Mouse (Mus musculus) G1E (cell line): Measurements from ENCODE around the gene Lrrfip1. TPM values are rescaled to one million over a fixed set of nuclear protein-coding genes. Genes with fewer than 3 reads are reported as not detected.

Experiments used
- ATAC-seq: 2 replicates; pipeline ENCODE4 v1.8.0; 2016; ENCODE audit warnings: mild to moderate bottlenecking; ENCODE audit not compliant: insufficient number of reproducible peaks, poor library complexity, low FRiP score, severe bottlenecking; ENCODE audit errors: extremely low read depth
- DNase-seq: peaks from one replicate; pipeline ENCODE4 v3.0.0; 2012; ENCODE audit warnings: low spot score
- H3K27me3 ChIP-seq: 2 replicates; pipeline ENCODE4 v1.6.1; 2012; ENCODE audit warnings: mild to moderate bottlenecking, low read length, inconsistent platforms; ENCODE audit not compliant: insufficient read depth
- H3K36me3 ChIP-seq: replicated peaks from 2 replicates; pipeline ENCODE3; 2012; ENCODE audit warnings: mild to moderate bottlenecking, inconsistent platforms
- H3K4me1 ChIP-seq: 2 replicates; pipeline ENCODE4 v1.6.1; 2012; ENCODE audit warnings: low read depth, low read length, inconsistent platforms, mixed read lengths; ENCODE audit not compliant: insufficient read depth
- H3K4me3 ChIP-seq: 2 replicates; pipeline ENCODE4 v1.5.1; 2012; ENCODE audit warnings: low read depth, mild to moderate bottlenecking, inconsistent platforms, low read length, moderate library complexity, mixed read lengths
- H3K9me3 ChIP-seq: replicated peaks from 2 replicates; pipeline ENCODE4 v1.6.1; 2012; ENCODE audit warnings: inconsistent platforms
- CTCF ChIP-seq: IDR thresholded peaks from 2 replicates; pipeline ENCODE4 v1.5.1; 2012; ENCODE audit warnings: low read depth, low read length, inconsistent platforms, mixed read lengths
- GATA1 ChIP-seq: IDR thresholded peaks from 2 replicates; pipeline ENCODE4 v1.6.1; 2012; ENCODE audit warnings: borderline replicate concordance, low read length, inconsistent platforms, mixed read lengths
- GATA2 ChIP-seq: IDR thresholded peaks from 2 replicates; pipeline ENCODE4 v1.6.1; 2012; ENCODE audit warnings: low read depth, low read length, inconsistent platforms, borderline replicate concordance
- POLR2AphosphoS5 ChIP-seq: IDR thresholded peaks from 2 replicates; pipeline ENCODE4 v1.6.1; 2012; ENCODE audit warnings: low read depth, low read length, inconsistent platforms; ENCODE audit not compliant: insufficient replicate concordance
- TAL1 ChIP-seq: conservative IDR thresholded peaks from 2 replicates; pipeline ENCODE4 v1.6.1; 2012; ENCODE audit warnings: low read depth, low read length, inconsistent platforms, mixed read lengths
- polyA plus RNA-seq: library from polyadenylated mRNA; stranded (reverse); fragments of >175 nt; gene quantifications from 2 replicates; pipeline ENCODE4 v1.2.3, GENCODE M21; 2012
- total RNA-seq, 2 experiments: library from RNA; stranded (forward) in 1 of 2; stranded (reverse) in 1 of 2; fragments of 200-1000 nt in 1 of 2; fragments of >200 nt in 1 of 2; fragmentation: Nextera tagmentation in 1 of 2; gene quantifications; 2 replicates each; pipeline ENCODE4 v1.2.3; 2014 to 2017

The Lrrfip1 gene
- total and polyA plus RNA-seq, 3 experiments: 0.22 TPM; not detected in 2

DNA sequence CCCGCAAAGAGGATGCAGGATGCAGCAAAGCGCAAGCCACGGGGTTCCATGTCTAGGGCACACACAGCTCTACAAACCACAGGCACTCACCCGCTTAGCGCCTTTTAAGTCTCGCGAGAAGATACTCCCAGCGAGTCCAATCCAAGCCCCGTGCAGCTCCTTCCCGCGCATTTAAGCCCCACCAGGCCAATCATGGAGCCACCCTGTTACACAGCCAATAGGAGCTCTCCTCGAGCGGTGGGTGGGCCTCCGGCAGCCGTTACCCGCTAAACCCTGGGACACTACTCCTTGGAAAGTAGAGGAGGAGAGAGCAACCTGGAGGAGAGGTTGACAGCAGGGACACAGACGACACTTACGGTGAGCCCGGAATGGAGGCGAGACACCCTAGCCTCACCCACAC lies 146.3 kb downstream of the Lrrfip1 start, which contains the start of gene Rbm44:
Gene Rbm44, plus strand, starts transcription at position 277 of the 400 bp plus-strand sequence.
- Histone ChIP-seq H3K9me3 (peaks cover 8% of the 10 kb centered on the region), H3K4me1 (no peaks in the 10 kb centered on the region), H3K36me3 (no peaks in the 10 kb centered on the region), H3K27me3 (no peaks in the 10 kb centered on the region), H3K4me3 (no peak within 1 kb of the TSS)
- DNase-seq (no peak), ATAC-seq (no peak)
- no peak for TF ChIP-seq CTCF
- TF ChIP-seq GATA1: no peak
- no peak for TF ChIP-seq GATA2
- TF ChIP-seq TAL1: no peak
- TF ChIP-seq POLR2AphosphoS5: no peak

DNA sequence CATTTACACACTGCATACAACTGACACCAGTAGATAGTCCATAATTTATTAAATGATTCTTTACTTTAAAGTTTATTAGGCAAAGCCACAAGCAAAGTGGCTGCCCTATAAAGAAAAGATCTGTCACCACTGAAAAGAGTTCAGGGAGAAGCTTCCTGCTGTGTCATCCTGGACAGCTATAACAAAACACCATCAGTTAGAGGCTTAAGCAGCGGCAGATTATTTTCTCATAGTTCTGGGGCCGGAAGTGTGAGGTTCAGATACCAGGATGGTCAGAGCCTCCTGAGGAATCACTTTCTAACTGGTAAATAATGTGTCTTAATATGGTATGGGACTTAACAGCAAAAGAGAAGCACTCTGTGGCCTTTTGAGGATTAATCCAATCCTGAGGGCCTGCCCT lies 153.0 kb downstream of the Lrrfip1 start:
- Histone ChIP-seq H3K27me3 (no peaks in the 10 kb centered on the region), H3K4me3 (no peak overlapping the region), H3K36me3 (no peaks in the 10 kb centered on the region), H3K9me3 (no peaks in the 10 kb centered on the region), H3K4me1 (no peaks in the 10 kb centered on the region)
- ATAC-seq (no peak), DNase-seq (no peak)
- TF ChIP-seq CTCF (no peak), POLR2AphosphoS5 (no peak), TAL1 (no peak), GATA1 (no peak), GATA2 (no peak)

DNA sequence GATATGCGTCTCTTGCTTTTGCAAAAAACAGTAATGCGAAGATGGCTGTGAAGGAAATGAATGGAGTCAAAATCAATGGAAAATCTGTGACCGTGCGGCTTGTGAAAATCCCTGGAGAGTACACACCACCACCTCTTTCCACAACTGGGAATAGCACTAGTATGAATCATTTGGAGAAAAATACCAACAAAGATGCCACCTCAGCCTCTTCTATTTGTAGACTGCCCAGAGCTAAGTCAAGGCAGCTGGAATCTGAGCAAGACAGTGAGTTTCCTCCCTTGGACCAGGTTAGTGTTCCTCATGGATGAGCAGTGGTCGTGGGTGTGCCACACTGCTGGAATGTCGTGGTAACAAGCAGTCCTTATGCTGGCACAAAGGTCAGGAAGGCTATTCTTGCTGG lies 168.3 kb downstream of the Lrrfip1 start:
- Histone ChIP-seq H3K27me3 (no peaks in the 10 kb centered on the region), H3K4me1 (no peaks in the 10 kb centered on the region), H3K9me3 (no peaks in the 10 kb centered on the region), H3K4me3 (no peak overlapping the region), H3K36me3 (no peaks in the 10 kb centered on the region)
- DNase-seq: no peak
- no peak for TF ChIP-seq GATA1
- TF ChIP-seq TAL1: no peak
- no peak for TF ChIP-seq POLR2AphosphoS5
- no peak for TF ChIP-seq CTCF
- TF ChIP-seq GATA2: no peak
- ATAC-seq: no peak

DNA sequence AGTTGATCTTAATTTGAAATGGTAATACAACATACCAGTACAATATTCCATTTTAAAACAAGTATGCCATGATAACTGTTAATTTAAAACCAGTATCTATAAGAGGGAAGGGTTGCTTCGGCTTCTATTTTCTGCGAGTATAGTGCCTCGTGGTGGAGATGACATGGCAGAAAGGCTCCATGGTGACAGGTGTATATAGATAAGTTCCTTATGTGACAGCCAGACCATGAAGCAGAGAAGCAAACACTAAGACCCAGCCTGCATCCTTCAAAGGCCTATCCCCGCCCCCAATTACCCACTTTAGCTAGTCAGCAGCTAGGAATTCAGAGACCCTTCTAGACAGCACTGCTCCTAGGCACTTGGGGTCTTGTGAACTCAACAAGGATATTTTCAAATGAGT lies 170.6 kb downstream of the Lrrfip1 start:
- H3K4me1 ChIP-seq: no peaks in the 10 kb centered on the region
- no peaks in the 10 kb centered on the region for H3K27me3 ChIP-seq
- no peak overlapping the region for H3K4me3 ChIP-seq
- TF ChIP-seq GATA1 (no peak), GATA2 (no peak), CTCF (no peak), POLR2AphosphoS5 (no peak), TAL1 (no peak)
- DNase-seq (no peak), ATAC-seq (no peak)
- no peaks in the 10 kb centered on the region for H3K36me3 ChIP-seq
- no peaks in the 10 kb centered on the region for H3K9me3 ChIP-seq

DNA sequence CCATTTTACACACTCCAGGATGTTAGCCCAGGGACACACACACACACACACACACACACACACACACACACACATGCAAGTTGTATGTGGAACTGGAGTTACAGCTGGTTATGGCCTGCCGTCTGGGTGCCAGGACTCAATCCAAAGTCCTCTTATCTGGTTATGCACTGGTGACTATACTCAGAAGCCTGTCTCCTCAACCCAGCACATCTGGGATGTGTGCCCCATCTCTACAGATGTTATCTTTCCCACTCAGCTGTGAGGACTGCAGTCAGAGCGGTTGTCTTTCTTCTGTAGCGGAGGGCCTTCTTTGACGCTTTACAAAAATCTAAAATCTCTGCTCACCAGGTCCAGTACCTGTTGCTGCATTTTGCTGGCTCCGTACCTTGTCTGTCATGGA lies 176.3 kb downstream of the Lrrfip1 start:
- Histone ChIP-seq H3K9me3 (peaks cover 15% of the 10 kb centered on the region), H3K4me3 (no peak overlapping the region), H3K27me3 (no peaks in the 10 kb centered on the region), H3K36me3 (no peaks in the 10 kb centered on the region), H3K4me1 (no peaks in the 10 kb centered on the region)
- no peak for DNase-seq
- TF ChIP-seq GATA2: no peak
- no peak for TF ChIP-seq POLR2AphosphoS5
- no peak for TF ChIP-seq GATA1
- TF ChIP-seq TAL1: no peak
- no peak for TF ChIP-seq CTCF
- ATAC-seq: no peak

DNA sequence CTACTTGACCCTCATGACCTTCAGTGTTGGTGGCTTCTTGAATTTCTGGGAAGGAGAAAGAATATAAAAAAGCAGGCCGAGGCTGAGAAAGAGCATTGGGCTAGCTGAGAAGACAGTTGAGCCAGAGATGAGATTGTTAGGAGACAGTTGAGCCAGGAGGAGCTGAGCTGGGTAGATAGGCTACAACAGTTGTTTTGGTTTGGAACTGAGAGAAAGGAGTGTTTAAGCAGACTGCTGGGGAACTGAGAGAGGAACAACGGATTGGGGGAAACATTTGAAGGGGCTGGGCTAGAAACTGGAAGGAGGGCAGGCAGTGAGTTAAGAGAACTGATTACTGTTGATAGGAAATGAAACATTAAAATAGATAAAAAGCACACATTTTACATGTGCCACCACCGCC lies 177.5 kb downstream of the Lrrfip1 start:
- no peak for TF ChIP-seq CTCF
- no peak for TF ChIP-seq GATA1
- no peak for TF ChIP-seq GATA2
- no peak for TF ChIP-seq TAL1
- TF ChIP-seq POLR2AphosphoS5: no peak
- H3K9me3 ChIP-seq: peaks cover 23% of the 10 kb centered on the region
- H3K27me3 ChIP-seq: no peaks in the 10 kb centered on the region
- no peak overlapping the region for H3K4me3 ChIP-seq
- no peaks in the 10 kb centered on the region for H3K36me3 ChIP-seq
- no peaks in the 10 kb centered on the region for H3K4me1 ChIP-seq
- no peak for DNase-seq
- ATAC-seq: no peak

DNA sequence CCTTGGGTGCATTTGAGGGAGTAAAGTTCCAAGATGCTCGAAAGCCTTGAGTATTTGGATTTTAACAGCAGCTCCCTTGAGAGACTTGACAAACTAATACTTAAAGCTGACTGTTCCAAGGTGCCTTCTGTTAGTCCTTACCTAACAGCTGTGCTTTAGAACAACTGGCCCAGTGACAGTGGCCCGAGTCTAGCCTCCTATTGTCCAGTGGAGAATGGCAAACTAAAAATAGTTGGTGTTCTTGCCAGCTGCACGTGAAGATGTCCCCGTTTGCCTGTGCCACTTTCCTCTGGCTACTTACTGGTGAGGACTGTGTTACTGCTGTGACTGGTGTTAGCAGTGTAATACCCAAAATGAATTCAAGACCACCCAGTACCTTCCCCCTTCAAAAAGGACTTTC lies 178.3 kb downstream of the Lrrfip1 start:
- TF ChIP-seq POLR2AphosphoS5 (no peak), GATA2 (no peak)
- no peaks in the 10 kb centered on the region for H3K36me3 ChIP-seq
- no peak for DNase-seq
- H3K9me3 ChIP-seq: peaks cover 23% of the 10 kb centered on the region
- no peaks in the 10 kb centered on the region for H3K4me1 ChIP-seq
- no peaks in the 10 kb centered on the region for H3K27me3 ChIP-seq
- no peak for ATAC-seq
- no peak overlapping the region for H3K4me3 ChIP-seq

Other genes with a start within 250 kb of the Lrrfip1 start
- not detected in 2 replicates for gene Col6a3, start 154.8 kb upstream of the Lrrfip1 start, total RNA-seq (2014; fragmentation: Nextera tagmentation)
- gene Col6a3, start 154.8 kb upstream of the Lrrfip1 start, total RNA-seq (2017): 0.06 and 0.22 TPM in 2 replicates
- gene Col6a3, start 154.8 kb upstream of the Lrrfip1 start, polyA plus RNA-seq: not detected in 2 replicates
- not detected in 2 replicates for gene Mlph, start 83.7 kb upstream of the Lrrfip1 start, total RNA-seq (2014; fragmentation: Nextera tagmentation)
- 0.12 TPM in 1 of 2 replicates, not detected in the other for gene Mlph, start 83.7 kb upstream of the Lrrfip1 start, total RNA-seq (2017)
- gene Mlph, start 83.7 kb upstream of the Lrrfip1 start, polyA plus RNA-seq: not detected in 2 replicates
- gene Prlh, start 45.6 kb upstream of the Lrrfip1 start, total RNA-seq (2014; fragmentation: Nextera tagmentation): not detected in 2 replicates
- not detected in 2 replicates for gene Prlh, start 45.6 kb upstream of the Lrrfip1 start, total RNA-seq (2017)
- not detected in 2 replicates for gene Prlh, start 45.6 kb upstream of the Lrrfip1 start, polyA plus RNA-seq
- gene Rab17, start 29.1 kb upstream of the Lrrfip1 start, total RNA-seq (2014; fragmentation: Nextera tagmentation): not detected in 2 replicates
- 0.17 and 0.22 TPM in 2 replicates for gene Rab17, start 29.1 kb upstream of the Lrrfip1 start, total RNA-seq (2017)
- not detected in 2 replicates for gene Rab17, start 29.1 kb upstream of the Lrrfip1 start, polyA plus RNA-seq
- gene Rbm44, start 146.4 kb downstream of the Lrrfip1 start, total RNA-seq (2014; fragmentation: Nextera tagmentation): not detected in 2 replicates
- gene Rbm44, start 146.4 kb downstream of the Lrrfip1 start, total RNA-seq (2017): 0.23 and 0.27 TPM in 2 replicates
- not detected in 2 replicates for gene Rbm44, start 146.4 kb downstream of the Lrrfip1 start, polyA plus RNA-seq
- gene Ramp1, start 181.1 kb downstream of the Lrrfip1 start, total RNA-seq (2014; fragmentation: Nextera tagmentation): not detected in 2 replicates
- 0.11 TPM in 1 of 2 replicates, not detected in the other for gene Ramp1, start 181.1 kb downstream of the Lrrfip1 start, total RNA-seq (2017)
- 0.02 and 0.10 TPM in 2 replicates for gene Ramp1, start 181.1 kb downstream of the Lrrfip1 start, polyA plus RNA-seq